Comparison of ENCODE assay signal across 8 mouse cellular contexts in the genomic region with DNA sequence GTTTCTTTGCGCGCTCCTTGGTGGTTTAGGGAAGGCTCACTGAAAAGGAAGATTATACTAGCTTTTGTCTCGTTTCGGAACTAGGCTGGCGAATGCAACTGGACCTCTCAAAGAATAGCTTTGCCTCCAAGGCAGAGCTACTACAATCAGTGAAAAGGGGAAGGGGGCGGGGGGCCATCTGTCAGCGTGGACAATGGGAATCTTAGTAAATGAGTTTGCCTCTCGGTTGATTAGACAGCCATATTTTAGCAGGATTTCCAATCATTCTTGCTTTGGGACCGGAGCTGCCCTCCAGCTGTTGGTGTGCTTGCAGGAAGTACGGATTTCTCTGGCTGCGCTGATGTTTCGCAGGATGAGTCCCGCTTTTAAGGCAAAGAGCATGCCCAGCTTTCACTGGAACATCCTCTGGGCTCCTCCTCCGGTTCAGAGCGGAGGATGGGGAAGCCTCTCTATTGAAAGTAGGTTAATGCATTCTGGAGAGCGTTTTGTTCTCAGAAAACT.
DNase-seq lines count a peak whose midpoint lies in the region; ATAC-seq and TF ChIP-seq lines count a peak whose summit lies in the region.

No protein-coding gene starts in this region.

- H3K9me3 ChIP-seq in heart, embryonic 11.5 days (replicated peaks; ENCODE audit: control insufficient read depth, low read length): no peaks in the 10 kb centered on the region

- peak overlapping the region; percentile 54; the same call in 1 of the 2 replicates for H3K9ac ChIP-seq in heart, embryonic 11.5 days (ENCODE audit: low read depth, low read length)

- H3K27me3 ChIP-seq in heart, embryonic 11.5 days (ENCODE audit: control insufficient read depth, insufficient read depth, low read length): peaks cover 3% of the 10 kb centered on the region; the same call in 1 of the 2 replicates

- peaks cover 9% of the 10 kb centered on the region for H3K4me1 ChIP-seq in cortical plate, adult 2 months (ENCODE audit: control insufficient read depth, insufficient read depth, low read length)
- 0 out of 2 replicates have a peak, but pooled peaks cover 3% of the 10 kb centered on the region for H3K4me1 ChIP-seq in heart, embryonic 11.5 days (ENCODE audit: control insufficient read depth, insufficient read depth, low read length)

- ATAC-seq in heart, embryonic 11.5 days (replicated peaks; ENCODE audit: insufficient number of reproducible peaks, low FRiP score, low TSS enrichment): no peak

- peak overlapping the region; percentile 37 for H3K4me3 ChIP-seq in cortical plate, adult 2 months (ENCODE audit: insufficient read depth, low read length)
- peak overlapping the region; percentile 45 for H3K4me3 ChIP-seq in heart, embryonic 11.5 days (ENCODE audit: low read depth, low read length)

- DNase-seq in gastrocnemius, postnatal 10 days: peak; percentile 14
- DNase-seq in gastrocnemius, adult 8-10 months (ENCODE audit: low spot score in 2 of 2): no peak
- peak; percentile 33 to 38 for DNase-seq in layer of hippocampus, adult 8-10 months (ENCODE audit: low spot score in 2 of 2)
- DNase-seq in lung, postnatal 10 days: peak; percentile 22
- DNase-seq in right cerebral cortex, postnatal 4 days: peak; percentile 43
- DNase-seq in thymus, adult 18-20 months: no peak

- H3K36me3 ChIP-seq in heart, embryonic 11.5 days (ENCODE audit: control insufficient read depth, insufficient read depth, low read length): no peaks in the 10 kb centered on the region

- peak overlapping the region; percentile 71 for H3K4me2 ChIP-seq in heart, embryonic 11.5 days

- peak; percentile 57; the same call in 1 of the 2 replicates for TF ChIP-seq POLR2A in cortical plate, adult 2 months (IDR thresholded peaks at IDR 0.05; ENCODE audit: extremely low read depth, insufficient read depth, low read length)

- peak overlapping the region; percentile 70 for H3K27ac ChIP-seq in cortical plate, adult 2 months (ENCODE audit: insufficient read depth, low read length)
- H3K27ac ChIP-seq in heart, embryonic 11.5 days (ENCODE audit: low read depth, low read length): no peak overlapping the region

- WGBS in heart, embryonic 11.5 days (ENCODE audit: insufficient replicate concordance): 9% methylated on average over 16 of the region's 16 CpGs

- no peak for TF ChIP-seq CTCF in cortical plate, adult 2 months (IDR thresholded peaks at IDR 0.05; ENCODE audit: extremely low read depth, insufficient read depth, low read length)

Comparison
In these comparisons a context has a peak if more than half of its experiments do, and no peak if none do; other contexts are left out.
1. DNase-seq: peak in gastrocnemius, postnatal 10 days (single experiment), layer of hippocampus, adult 8-10 months (2 of 2), lung, postnatal 10 days (single experiment) and right cerebral cortex, postnatal 4 days (single experiment); none in gastrocnemius, adult 8-10 months (0 of 2) and thymus, adult 18-20 months (0 of 2).